Mouse (Mus musculus): ENCODE data around the gene Trim60.

Trim60 gene

GRCm38 (mm10) chr8:64983150-64983897 is 35.1 kb downstream of the Trim60 start:
- no peak for DNase-seq (ENCODE audit: low spot score)

- DNase-seq (ENCODE audit: low spot score): no peak
Observed at GRCm38 (mm10) chr8:64962836-64963235, 55.5 kb downstream of the Trim60 start.

GRCm38 (mm10) chr8:64959025-64959424 is 59.4 kb downstream of the Trim60 start:
- no peak for DNase-seq (ENCODE audit: low spot score)

GRCm38 (mm10) chr8:64952101-64952500 is 66.3 kb downstream of the Trim60 start:
- no peak for DNase-seq (ENCODE audit: low spot score)

All from MN1 (cell line).